Mouse (Mus musculus) telencephalon, adult 2 months (tissue): Measurements from ENCODE around the gene Plekhg6.

ENCODE experiments used
- DNase-seq: peaks from one replicate; pipeline ENCODE4 v3.0.0-alpha.2; 2011; ENCODE audit warnings: low read depth, low spot score

Plekhg6 gene

GRCm38 (mm10) chr6:125380372-125381360, at the start of gene Plekhg6:
Gene Plekhg6, minus strand, starts transcription at chr6:125380793.
- DNase-seq = no peak

GRCm38 (mm10) chr6:125429741-125430140, 49.1 kb upstream of the Plekhg6 start:
- DNase-seq = no peak

- no peak for DNase-seq
Measured at GRCm38 (mm10) chr6:125426383-125427360, 46.1 kb upstream of the Plekhg6 start.

- no peak for DNase-seq
Measured at GRCm38 (mm10) chr6:125425205-125426090, 44.9 kb upstream of the Plekhg6 start.

GRCm38 (mm10) chr6:125424156-125424555, 43.6 kb upstream of the Plekhg6 start:
- DNase-seq = no peak

GRCm38 (mm10) chr6:125423507-125423906, 42.9 kb upstream of the Plekhg6 start:
- DNase-seq = no peak

- DNase-seq = no peak
Measured at GRCm38 (mm10) chr6:125423099-125423498, 42.5 kb upstream of the Plekhg6 start.

- no peak for DNase-seq
Measured at GRCm38 (mm10) chr6:125422051-125422822, 41.6 kb upstream of the Plekhg6 start.

GRCm38 (mm10) chr6:125420458-125421063, 40.0 kb upstream of the Plekhg6 start:
- DNase-seq = no peak

- DNase-seq = no peak
Measured at GRCm38 (mm10) chr6:125418744-125419143, 38.2 kb upstream of the Plekhg6 start.

GRCm38 (mm10) chr6:125413326-125413725, 32.7 kb upstream of the Plekhg6 start:
- DNase-seq = no peak

GRCm38 (mm10) chr6:125411661-125412060, 31.1 kb upstream of the Plekhg6 start:
- DNase-seq = no peak

- no peak for DNase-seq
Measured at GRCm38 (mm10) chr6:125410995-125411547, 30.5 kb upstream of the Plekhg6 start.

- no peak for DNase-seq
Measured at GRCm38 (mm10) chr6:125410551-125410950, 30.0 kb upstream of the Plekhg6 start.

GRCm38 (mm10) chr6:125407657-125408056, 27.1 kb upstream of the Plekhg6 start:
- no peak for DNase-seq

- no peak for DNase-seq
Measured at GRCm38 (mm10) chr6:125407224-125407623, 26.6 kb upstream of the Plekhg6 start.

GRCm38 (mm10) chr6:125405461-125406382, 25.1 kb upstream of the Plekhg6 start:
- no peak for DNase-seq

- no peak for DNase-seq
Measured at GRCm38 (mm10) chr6:125389853-125390252, 9.3 kb upstream of the Plekhg6 start.
